Mouse (Mus musculus) mesoderm, embryonic 11.5 days (tissue): ENCODE data around the gene Trim54.

ENCODE experiments used
- DNase-seq: peaks from one replicate; pipeline ENCODE4 v3.0.0-alpha.2; 2012; ENCODE audit warnings: low read depth, low spot score

Gene Trim54

DNA sequence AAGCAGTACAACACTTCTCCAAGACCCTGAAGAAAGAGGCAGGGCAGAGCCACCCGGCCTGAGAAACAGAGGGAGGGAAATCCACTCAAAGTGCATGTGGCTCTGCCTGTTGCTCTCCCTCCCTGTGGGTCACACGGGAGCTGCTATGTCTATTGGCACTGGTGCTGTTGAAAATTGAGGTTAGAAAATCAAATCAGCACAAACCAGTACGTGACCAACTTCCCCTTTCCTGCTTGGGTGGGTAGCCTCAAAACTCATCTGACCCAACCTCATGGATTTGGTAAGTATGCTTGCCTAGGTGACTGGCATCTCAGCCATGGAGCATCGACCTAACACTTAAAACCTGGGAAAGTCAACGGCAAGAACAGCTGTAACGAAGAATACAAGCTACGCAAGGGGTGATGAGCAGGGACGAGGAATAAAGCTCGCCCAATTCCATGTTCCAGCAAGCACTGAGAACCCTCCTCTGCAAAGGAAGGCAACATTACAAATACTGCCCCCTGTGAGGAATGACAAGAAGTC is 10.6 kb upstream of the Trim54 start, which contains the start of gene Dnajc5g:
TSS of gene Dnajc5g (plus strand) at position 472 of the 522 bp plus-strand sequence.
- no peak for DNase-seq

DNA sequence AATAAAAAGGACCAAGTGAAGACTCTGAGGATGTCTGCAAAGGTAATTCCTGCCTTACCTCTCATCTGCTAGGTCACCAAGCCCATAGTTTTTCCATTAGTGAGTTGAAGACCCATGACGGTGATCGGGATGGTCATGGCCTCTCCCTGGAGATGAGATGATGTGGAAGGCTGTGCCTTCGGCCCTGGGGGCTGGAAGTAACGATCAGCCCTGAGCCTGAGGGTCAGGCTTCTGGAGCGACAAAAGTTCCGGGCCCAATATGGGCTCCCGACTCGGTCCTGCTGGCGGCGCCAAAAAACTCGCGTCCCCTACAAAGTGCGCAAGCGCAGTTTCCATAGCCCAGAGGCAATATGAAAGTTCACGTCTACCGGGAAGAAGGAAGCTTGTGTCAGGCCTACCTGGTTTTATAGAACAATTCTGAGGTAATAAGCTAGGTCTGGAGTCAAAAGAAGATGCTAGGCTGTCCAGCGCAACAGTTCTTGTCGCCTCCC is 8.5 kb upstream of the Trim54 start, which contains the start of gene Slc30a3:
TSS of gene Slc30a3 (minus strand) at position 238 of the 491 bp plus-strand sequence.
- DNase-seq: no peak

DNA sequence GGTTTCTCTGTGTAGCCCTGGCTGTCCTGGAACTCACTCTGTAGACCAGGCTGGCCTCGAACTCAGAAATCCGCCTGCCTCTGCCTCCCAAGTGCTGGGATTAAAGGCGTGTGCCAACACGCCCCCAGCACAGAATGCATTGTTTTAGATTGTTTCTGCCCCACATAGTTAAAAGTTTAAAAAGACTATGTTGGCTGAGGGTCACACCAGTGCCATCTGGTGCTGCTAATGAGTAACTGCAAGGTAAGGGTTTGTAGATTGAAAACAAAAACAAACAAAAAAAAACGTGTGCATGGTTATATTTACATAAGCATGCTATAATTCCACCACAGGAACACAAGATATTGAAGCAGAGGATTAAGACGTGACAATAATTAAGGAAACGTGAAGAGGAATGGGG is 5.7 kb upstream of the Trim54 start:
- no peak for DNase-seq

DNA sequence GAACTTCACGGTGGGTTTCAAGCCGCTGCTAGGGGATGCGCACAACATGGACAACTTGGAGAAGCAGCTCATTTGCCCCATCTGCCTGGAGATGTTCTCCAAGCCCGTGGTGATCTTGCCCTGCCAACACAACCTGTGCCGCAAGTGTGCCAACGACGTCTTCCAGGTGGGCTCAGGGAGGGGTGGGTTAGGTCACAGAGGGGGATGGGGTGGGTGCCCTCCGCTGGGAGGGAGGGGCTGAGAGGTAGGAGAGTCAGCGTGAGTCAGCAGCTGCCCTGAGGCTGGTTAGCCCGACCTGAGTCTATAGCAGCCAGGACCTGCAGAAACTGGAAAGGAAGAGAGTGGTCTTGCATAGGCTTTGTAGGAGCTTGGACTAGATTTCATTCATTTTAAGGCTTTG is 400 bp downstream of the Trim54 start:
- DNase-seq: no peak

DNA sequence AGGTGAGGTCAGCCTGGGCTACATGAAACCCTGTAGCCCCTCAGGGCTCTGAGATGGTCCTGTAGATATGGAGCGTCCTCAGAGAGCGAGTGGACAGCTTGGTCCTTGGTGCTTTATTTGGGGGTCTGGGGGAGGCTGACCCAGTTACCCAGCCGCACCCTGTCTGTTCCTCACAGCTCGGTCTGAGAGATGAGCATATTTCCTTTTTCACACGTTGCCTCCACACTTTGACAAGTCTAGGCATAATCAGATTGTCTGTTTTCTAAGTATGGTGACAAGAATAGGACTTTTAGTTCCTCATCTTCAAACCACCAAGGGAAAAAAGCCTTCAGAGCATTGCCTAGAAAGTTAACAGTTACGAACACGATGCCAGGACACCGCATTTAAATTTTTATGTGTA is 4.6 kb downstream of the Trim54 start:
- DNase-seq: no peak

DNA sequence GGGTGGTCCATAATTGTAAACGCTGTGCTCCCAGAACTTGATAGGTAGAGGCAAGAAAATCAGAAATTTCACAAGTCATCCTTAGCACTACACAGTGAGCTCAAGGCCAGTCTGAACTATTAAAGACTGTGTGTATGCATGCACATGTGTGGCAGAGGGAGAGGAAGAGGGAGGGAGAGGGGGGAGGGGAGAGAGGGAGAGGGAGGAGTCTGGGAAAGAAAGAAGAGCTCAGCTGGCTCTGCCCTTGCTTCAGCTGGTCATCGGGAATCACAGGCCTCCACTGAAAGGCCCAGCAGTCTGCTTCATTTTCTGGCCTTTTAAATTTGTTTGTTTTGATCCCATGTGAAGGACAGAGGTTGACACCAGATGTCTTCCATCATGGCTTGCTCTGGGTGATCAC is 7.0 kb downstream of the Trim54 start:
- no peak for DNase-seq

DNA sequence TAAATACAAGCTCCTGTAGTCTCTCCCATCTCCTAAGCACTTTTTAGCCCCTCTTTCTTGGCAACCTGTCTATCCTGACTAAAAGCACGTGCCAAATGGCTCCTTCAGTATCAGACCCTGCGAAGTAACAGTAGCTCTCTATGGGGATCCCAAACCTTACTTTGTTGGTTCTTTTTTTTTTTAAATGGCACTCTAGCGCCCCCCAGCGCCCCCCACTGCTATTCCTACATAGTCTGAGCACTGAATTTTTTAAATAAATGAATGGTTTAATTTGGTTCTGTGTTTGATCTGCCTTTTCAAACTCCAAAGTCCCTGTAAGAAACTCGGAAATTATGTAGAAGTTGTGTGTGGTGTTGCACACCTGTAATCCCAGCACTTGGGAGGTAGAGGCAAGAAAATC is 9.5 kb downstream of the Trim54 start:
- DNase-seq: no peak

DNA sequence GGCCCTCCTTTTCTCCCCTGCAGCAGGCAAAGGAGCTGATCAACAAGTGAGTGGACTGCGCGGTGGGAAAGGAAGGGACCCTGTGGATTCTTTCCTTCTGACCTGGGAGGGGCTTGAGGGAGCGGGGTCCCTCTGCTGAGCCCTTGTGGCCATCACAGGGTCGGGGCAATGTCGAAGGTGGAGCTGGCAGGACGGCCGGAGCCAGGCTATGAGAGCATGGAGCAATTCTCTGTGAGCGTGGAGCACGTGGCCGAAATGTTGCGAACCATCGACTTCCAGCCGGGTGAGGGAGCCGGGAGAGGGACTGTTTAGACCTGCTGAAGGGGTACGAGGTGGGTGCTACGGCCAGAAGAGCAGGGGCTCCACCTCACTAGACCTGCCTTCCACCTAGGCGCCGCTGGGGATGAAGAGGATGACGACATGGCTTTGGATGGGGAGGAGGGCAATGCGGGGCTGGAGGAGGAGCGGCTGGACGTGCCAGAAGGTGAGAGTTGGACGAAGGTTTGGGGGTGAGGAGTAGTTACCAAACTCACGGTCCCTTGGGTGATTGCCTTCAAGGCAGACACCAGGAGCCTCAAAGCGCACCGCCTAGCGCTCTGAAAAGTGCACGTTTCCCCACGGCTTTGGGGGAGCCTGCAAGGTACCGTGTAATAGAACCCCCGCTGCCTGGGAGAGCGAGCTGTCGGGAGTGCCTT is 20.4 kb downstream of the Trim54 start:
- no peak for DNase-seq

DNA sequence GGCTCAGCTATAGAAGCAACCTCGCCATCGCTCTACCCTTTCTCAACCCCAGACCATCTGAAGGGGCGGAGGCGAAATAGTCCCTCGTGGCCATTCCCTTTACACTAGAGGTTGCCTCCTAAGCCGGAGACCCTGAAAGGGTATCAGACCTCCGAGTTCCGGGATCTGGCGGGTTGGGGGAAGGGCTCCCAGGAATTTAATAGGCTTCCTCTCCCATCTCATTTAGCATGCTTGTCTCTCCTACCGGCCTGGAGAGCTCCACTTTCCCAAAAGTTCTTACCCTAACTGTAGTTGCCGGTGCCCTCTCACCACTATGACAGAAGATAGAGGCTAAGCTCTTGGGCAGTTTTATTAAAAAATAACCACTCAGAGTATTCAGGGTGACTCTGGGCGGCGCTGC is 21.1 kb downstream of the Trim54 start:
- peak; percentile 8 for DNase-seq

DNA sequence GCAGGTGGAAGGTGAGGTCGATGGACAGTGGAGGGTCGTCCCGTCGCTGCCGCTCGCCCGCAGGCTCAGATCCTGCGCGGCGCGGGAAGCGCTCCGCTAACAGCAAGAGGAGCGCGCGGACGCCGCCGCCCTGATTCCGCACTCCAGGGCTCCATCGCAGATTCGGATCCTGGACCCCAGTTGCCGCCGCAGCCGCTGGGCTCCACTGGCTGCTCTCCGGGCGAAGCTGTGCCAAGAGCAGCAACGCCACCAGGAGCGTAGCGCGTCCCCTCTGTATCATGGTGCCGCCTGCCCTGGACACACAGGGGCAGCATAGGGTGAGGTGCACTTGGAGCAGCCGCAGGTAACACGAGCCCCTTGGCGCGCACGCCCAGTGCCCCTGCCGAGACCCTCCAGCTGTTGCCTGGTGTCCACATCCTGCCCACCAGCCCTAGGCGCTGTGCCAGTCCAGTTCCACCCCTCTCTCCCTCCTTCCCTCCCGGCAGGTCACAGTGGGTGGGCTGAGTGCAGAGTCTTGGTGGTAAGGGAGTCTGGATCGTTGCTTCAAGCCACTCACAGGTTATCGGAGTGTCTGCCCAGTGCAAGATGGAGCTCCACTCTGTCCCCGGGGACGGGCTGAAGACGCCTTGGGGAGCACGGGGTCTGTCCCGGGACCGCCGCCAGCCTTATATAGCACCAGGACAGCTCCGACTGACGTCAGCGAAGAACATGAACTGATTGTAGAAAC is 21.9 kb downstream of the Trim54 start, which contains the start of gene Ucn:
TSS of gene Ucn (minus strand) at position 589 of the 727 bp plus-strand sequence.
- no peak for DNase-seq

DNA sequence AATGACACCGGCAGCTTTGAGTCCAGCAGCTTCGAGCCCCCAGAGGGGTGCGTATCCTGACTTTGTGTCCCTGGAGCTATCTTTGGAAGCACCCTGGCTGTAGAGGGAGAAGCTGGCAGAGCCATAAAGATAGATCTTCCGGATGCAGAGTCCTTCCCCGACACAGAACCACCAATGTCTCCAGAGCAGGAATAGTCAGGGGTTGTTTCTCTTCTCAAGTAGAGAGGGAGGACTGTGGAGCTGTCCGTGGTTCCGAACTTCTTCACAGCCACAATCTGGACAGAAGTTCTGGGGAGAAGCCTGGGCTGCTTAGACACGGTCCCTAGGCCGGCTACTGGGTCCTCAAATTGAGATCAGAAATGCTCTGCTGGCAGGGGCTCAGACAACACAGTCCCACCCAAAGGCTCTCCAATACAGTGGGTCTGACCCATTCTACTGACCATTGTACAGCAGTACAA is 22.5 kb downstream of the Trim54 start:
- peak; percentile 42 for DNase-seq

DNA sequence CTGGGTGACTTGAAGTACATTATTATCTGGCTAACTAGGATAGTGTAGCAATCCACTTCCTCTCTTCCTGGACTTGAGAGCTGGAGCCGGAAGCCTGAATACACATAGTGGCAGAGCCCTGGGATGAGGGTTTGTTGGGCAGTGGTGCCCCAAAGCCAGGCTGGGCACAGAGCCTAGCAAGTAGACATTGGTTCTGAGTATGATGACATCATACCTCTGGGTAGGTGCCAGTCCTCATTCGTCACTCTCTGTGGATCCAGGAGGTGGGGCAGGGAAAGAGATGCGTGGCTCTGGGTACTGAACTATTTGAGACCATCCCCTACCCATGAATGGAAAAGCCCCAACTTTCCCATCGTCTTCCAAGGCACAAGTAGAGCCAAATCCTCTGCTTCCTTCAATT is 33.3 kb downstream of the Trim54 start:
- no peak for DNase-seq

DNA sequence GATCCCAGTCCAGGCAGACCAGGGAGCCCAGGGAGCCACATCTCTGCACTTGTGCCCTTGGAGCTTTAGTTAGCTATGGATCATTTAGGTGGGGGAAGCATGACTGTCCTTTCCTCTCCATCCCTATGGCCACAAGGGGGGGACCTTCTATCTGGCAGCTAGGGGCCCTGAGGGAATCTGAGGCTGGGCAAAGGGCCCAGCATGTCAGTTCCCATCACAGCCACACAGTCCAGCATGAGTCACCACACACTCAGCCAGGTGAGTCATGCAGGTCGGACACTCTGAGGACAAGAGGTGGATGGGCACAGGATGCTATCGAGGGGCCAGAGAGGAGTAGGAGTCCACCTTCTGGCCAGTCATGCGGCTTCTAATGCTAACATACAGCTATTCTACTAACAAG is 35.2 kb downstream of the Trim54 start:
- no peak for DNase-seq

DNA sequence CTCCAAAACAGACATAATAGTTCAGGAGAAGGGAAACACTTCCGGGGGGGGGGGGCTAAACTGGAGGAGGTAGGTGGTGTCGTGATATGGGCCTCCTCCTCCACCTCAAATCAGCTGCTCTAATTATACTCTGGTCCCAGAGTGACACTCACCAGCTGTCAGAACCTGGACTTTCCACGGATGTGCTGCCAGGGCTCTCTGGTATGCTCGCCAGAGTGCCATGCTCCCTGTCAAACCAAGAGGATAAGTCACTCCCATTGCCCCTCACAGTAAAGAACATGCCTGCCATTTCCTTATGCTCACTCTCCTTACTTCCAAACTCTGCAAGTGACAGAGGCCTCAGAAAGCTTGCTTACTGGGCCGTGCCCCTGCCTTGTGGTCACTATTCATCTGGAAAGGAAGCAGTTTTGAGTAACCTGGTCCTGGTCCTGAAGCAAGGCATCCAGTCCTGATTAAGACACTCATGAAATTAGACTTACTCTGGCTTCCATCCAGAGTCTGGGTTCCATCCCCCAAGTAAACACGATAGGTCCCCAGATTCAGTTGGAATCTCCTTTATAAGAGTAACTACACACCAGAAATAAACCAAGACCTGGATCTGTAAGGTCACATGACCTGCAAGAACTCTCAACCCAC is 37.1 kb downstream of the Trim54 start:
- no peak for DNase-seq

DNA sequence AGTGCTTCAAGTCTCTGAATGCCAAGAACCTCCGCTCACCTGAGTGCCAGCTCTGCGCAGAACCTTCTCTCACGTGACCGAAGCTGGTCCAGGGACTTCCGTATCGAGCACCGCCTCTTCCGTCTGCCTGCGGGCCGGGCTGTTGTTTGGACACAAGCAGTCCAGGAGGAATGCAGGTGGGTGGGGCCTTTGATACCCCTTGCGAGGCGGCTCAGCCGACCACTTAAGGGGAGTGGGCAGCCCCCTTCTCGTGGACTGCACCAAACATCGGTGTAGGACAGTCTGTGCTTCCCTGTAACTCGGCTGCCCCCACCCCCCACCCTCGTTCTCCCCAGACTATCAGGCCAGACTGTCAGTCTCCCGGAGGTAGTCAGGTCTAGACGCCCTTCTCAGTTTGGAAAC is 37.6 kb downstream of the Trim54 start, which contains the start of gene Mpv17:
TSS of gene Mpv17 (minus strand) at position 100 of the 402 bp plus-strand sequence.
- peak; percentile 87 for DNase-seq

DNA sequence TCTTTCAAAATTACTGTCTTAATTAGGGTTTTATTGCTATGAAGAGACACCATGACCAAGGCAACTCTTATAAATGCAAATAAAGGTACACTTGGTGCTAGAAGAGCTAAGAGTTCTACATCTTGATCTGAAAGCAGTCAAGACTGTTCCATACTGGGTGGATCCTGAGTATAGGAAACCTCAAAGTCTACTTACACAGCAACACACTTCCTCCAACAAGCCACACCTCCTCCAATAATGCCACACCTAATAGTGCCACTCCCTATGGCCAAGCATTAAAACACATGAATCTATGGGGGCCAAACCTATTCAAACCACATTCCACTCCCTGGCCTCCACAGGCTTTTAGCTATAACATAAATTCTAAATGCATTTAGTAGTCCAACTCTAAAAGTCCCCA is 46.0 kb downstream of the Trim54 start:
- DNase-seq: no peak

DNA sequence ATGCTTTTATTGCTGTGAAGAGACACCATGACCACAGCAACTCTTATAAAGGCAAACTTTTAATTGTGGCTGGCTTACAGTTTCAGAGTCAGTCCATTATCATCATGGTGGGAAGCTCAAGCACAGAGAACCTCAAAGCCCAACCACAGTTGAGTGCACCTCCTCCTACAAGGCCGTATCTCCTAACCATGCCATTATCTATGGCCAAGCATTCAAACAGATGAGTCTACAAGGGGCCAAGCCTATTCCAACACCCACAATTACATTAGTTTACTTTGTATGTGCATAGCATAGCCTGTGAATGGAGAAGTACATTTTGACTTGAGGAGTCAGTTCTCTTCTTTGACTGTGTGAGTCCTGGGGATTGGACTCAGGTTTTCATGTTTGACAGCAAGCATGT is 48.4 kb downstream of the Trim54 start:
- DNase-seq: no peak

DNA sequence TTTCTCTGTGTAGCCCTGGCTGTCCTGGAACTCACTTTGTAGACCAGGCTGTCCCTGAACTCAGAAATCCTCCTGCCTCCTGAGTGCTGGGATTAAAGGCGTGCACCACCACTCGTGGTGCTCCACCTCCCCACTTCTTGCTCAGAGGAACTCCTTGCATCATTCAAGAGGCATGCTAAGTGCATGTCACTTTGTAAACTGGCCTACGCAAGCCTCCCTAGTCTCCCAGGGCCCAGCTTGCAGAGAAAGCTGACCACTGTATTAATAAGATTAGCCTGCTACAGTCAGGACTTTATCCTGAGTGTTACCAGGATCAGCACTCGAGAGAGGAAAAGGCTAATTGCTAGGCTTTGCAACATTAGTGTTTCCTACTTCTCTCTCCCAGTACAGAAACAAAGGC is 52.1 kb downstream of the Trim54 start:
- no peak for DNase-seq

DNA sequence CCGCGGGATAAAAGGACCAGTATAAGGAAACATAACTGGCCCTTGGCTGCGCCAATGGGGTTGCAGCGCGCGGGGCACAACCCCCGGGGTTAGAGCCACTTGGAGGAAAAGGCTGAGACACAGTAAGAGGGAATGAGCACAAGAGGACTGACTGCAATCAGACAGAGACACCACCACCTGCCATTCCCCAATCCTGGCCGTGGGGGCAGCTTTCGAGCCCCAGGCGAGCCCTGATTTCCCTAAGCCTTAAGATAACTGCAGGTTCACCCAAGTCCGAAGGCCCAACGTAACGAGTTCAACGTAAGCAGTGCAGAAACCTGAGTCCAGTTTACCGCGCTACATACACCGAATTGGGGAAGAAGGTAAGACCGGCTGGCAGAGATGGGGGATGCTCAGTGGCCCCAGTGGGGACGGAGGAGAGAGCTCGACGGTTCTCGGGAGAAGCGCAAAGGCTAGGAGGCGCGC is 62.8 kb downstream of the Trim54 start:
- peak; percentile 43 for DNase-seq

DNA sequence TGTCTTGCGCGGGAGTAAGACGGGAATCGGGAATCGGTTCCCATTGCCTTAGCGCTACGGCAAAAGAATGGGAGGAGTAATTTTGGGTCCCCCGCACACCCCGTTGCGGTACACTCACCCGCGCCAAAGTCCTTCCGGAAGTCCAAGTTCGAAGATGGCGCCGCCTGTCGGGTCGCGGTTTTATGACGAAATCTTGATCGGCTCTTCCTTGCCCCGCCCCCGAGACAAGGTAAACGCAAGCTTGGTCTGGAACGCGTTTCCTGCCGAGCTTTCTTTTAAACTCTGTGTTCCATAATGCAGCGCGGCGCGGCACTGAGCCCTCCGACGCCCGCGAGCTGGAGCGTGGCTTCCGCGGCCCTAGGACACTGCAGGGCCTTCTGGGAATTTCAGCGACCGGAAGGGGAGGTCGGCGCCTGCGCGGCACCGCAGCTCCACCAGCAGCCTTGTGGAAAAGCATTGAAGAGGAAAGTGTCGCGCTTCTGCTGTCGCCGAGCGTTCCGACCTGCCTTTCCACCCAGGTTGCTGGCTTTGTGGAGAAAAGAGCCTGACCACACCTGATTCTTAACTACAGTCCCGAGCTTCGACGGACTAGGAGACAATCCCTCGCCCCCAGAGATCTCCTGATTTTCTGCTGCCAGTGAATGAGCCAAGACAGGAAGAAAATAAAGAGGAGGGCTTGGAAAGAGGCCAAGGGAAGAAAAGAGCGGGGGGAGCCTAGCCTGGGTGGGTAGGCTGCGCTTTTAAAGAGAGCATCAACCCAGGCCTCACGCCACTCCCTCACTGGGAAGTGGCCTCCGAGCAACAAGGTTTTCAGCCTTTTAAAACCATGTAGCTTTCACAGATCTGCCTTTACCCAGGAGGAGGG is 63.5 kb downstream of the Trim54 start, which contains the start of the genes Gm29609 and Gtf3c2:
TSS of gene Gm29609 (minus strand) at position 146 of the 865 bp plus-strand sequence.
TSS of gene Gtf3c2 (minus strand) at position 379 of the 865 bp plus-strand sequence.
- DNase-seq: peak; percentile 95
